Mouse (Mus musculus) midbrain, embryonic 14.5 days (tissue): ENCODE measurements at regions not wholly inside any gene's neighbourhood (a gene's known extent, or its start where the extent isn't known, plus 50 kb on each side); places are given as distances from the start of the nearest gene placed in this dataset.
A peak's percentile ranks its signal among the peaks of the same experiment; 100 is the strongest.

ENCODE experiments used
- ATAC-seq: fragments of 200-750 bp; cut with Nextera tagmentation; 2 replicates; pipeline ENCODE4 v1.8.0; 2017; ENCODE audit warnings: moderate number of reproducible peaks, moderate library complexity; ENCODE audit not compliant: low FRiP score, low TSS enrichment
- DNase-seq: peaks from one replicate; pipeline ENCODE4 v3.0.0-alpha.2; 2015
- H3K27ac ChIP-seq: fragments of 300-500 bp; sonication (generic); replicated peaks from 2 replicates; pipeline ENCODE4 v1.5.1; 2014; ENCODE audit warnings: mild to moderate bottlenecking, low read depth, low read length, moderate library complexity
- H3K27me3 ChIP-seq: fragments of 300-500 bp; sonication (generic); 2 replicates; pipeline ENCODE4 v1.6.1; 2014; ENCODE audit warnings: low read length, control low read depth, mixed read lengths; ENCODE audit not compliant: control insufficient read depth, insufficient read depth
- H3K36me3 ChIP-seq: fragments of 300-500 bp; sonication (generic); 2 replicates; pipeline ENCODE4 v1.6.1; 2014; ENCODE audit warnings: low read length, control low read depth; ENCODE audit not compliant: control insufficient read depth, insufficient read depth
- H3K4me1 ChIP-seq: fragments of 300-500 bp; sonication (generic); 2 replicates; pipeline ENCODE4 v1.6.1; 2014; ENCODE audit warnings: mild to moderate bottlenecking, antibody characterized with exemption, low read length, control low read depth; ENCODE audit not compliant: control insufficient read depth, insufficient read depth
- H3K4me2 ChIP-seq: fragments of 300-500 bp; sonication (generic); 2 replicates; pipeline ENCODE4 v1.6.1; 2014; ENCODE audit warnings: mild to moderate bottlenecking, low read length, moderate library complexity
- H3K4me3 ChIP-seq: fragments of 300-500 bp; sonication (generic); replicated peaks from 2 replicates; pipeline ENCODE4 v1.5.1; 2014; ENCODE audit warnings: low read depth, low read length
- H3K9ac ChIP-seq: fragments of 300-500 bp; sonication (generic); replicated peaks from 2 replicates; pipeline ENCODE4 v1.6.1; 2014; ENCODE audit warnings: mild to moderate bottlenecking, low read length, moderate library complexity
- H3K9me3 ChIP-seq: fragments of 300-500 bp; sonication (generic); 2 replicates; pipeline ENCODE4 v1.6.1; 2016; ENCODE audit warnings: low read length, control low read depth, mixed read lengths; ENCODE audit not compliant: control insufficient read depth
- WGBS: fragments of 180-500 bp; shearing (Covaris S2); extraction: QIAGEN DNeasy Blood & Tissue Kit; methylation state at CpG from one replicate; pipeline ENCODE4 v1.1.7; 2014; 5-methylcytosine and 5-hydroxymethylcytosine counted together

DNA sequence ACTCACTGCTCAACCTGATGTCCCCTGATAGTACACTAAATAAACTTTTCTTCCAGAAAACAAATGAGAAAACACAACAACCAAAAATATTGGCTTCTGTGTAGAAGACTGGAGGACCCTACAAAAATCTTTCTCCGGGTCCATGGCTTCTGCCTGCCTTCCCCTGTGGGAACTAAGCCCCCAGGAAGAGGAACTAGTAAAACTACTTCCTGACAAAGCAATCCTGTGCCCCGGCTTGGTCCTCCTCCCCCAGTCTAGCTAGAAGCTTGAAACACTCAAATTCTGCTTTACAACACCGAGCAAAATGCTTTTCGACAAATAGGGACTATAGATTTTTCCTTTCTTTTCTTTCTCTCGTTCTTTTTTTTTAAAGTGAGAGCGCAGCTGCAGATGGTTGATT is 51.3 kb upstream of the Mki67 start:
- ATAC-seq (no peak), DNase-seq (no peak)
- Histone ChIP-seq H3K9me3 (no peaks in the 10 kb centered on the region), H3K9ac (no peak overlapping the region), H3K27ac (no peak overlapping the region), H3K4me1 (no peaks in the 10 kb centered on the region), H3K4me2 (no peak overlapping the region), H3K27me3 (no peaks in the 10 kb centered on the region), H3K4me3 (no peak overlapping the region), H3K36me3 (no peaks in the 10 kb centered on the region)
- WGBS: 82% methylated on average over 6 of the region's 6 CpGs

- Histone ChIP-seq H3K9me3 (no peaks in the 10 kb centered on the region), H3K4me1 (no peaks in the 10 kb centered on the region), H3K27me3 (no peaks in the 10 kb centered on the region), H3K4me3 (no peak overlapping the region), H3K9ac (no peak overlapping the region), H3K27ac (peak overlapping the region; percentile 14; the same call in 1 of the 2 replicates), H3K4me2 (no peak overlapping the region), H3K36me3 (no peaks in the 10 kb centered on the region)
- WGBS: 63% methylated on average over 11 of the region's 11 CpGs
- ATAC-seq: no peak
- DNase-seq: peak; percentile 23
Measured at GRCm38 (mm10) chr7:135768064-135768463, 51.9 kb upstream of the Mki67 start.

GRCm38 (mm10) chr7:135768592-135768991 is 52.4 kb upstream of the Mki67 start:
- no peak for ATAC-seq
- WGBS: 15% methylated on average over 3 of the region's 3 CpGs
- DNase-seq: peak; percentile 90

DNA sequence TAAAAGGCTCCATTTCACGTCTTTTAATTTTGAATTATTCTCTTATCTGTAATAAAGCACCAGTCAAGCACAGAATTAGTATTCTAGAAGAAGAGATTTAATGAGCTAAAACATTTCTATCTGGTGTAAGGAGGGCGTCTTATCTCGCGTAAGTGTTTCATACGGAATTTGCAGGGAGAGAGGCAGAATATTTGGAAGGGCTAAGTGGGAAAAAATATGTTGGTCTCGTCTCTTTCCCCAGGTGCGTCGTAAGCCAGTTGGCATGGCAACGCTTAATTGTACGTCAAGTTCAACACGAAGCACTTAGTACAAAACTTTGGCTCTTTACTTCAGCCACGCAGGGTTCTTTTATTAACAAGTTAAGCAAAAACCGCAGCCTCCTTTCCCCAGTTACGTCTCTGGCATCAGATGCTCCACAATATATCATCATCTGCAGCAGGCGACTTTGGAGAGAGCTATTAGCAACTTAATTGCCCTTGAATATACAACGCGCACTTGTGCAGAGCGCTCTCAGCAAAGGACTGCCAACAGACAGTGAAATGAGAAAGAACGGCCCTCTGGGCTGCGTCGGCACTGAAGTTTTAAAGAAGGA is 53.0 kb upstream of the Mki67 start:
- H3K27ac ChIP-seq: no peak overlapping the region
- WGBS: 70% methylated on average over 21 of the region's 21 CpGs
- H3K36me3 ChIP-seq: no peaks in the 10 kb centered on the region
- no peak overlapping the region for H3K4me2 ChIP-seq
- no peak for ATAC-seq
- no peaks in the 10 kb centered on the region for H3K27me3 ChIP-seq
- H3K9ac ChIP-seq: no peak overlapping the region
- DNase-seq: peak; percentile 29
- no peaks in the 10 kb centered on the region for H3K9me3 ChIP-seq
- no peaks in the 10 kb centered on the region for H3K4me1 ChIP-seq
- no peak overlapping the region for H3K4me3 ChIP-seq

More at GRCm38 (mm10) chr7:135768592-135768991, 52.4 kb upstream of the Mki67 start:
- no peak overlapping the region for H3K4me2 ChIP-seq
- no peaks in the 10 kb centered on the region for H3K36me3 ChIP-seq
- no peaks in the 10 kb centered on the region for H3K27me3 ChIP-seq
- peak overlapping the region; percentile 14; the same call in 1 of the 2 replicates for H3K27ac ChIP-seq
- H3K4me3 ChIP-seq: no peak overlapping the region
- H3K9me3 ChIP-seq: no peaks in the 10 kb centered on the region
- H3K4me1 ChIP-seq: no peaks in the 10 kb centered on the region
- no peak overlapping the region for H3K9ac ChIP-seq

DNA sequence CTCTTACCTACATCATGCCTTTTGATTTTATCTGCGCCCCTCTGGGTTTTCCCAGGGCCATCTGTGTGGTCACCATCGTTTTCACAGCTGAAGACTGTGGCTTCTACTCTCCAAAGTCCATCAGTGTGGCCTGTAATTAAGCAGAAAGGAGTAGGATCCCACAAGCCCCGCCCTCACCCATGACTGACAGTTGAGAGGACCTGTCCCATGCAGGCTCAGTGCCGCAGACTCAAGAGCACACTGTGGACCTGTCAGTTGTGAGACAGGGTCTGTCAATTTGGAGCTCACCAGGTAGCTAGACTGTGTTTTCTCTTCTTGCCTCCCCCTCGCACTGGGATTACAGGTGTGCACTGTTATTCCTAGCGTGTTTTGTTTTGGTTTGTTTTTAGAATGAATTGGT is 53.9 kb upstream of the Mki67 start:
- no peak overlapping the region for H3K27ac ChIP-seq
- no peak overlapping the region for H3K4me3 ChIP-seq
- DNase-seq: no peak
- WGBS: 70% methylated on average over 6 of the region's 6 CpGs
- H3K36me3 ChIP-seq: no peaks in the 10 kb centered on the region
- no peak overlapping the region for H3K4me2 ChIP-seq
- no peak overlapping the region for H3K9ac ChIP-seq
- no peaks in the 10 kb centered on the region for H3K4me1 ChIP-seq
- no peaks in the 10 kb centered on the region for H3K9me3 ChIP-seq
- ATAC-seq: no peak
- no peaks in the 10 kb centered on the region for H3K27me3 ChIP-seq

GRCm38 (mm10) chr7:135775832-135776433 is 59.8 kb upstream of the Mki67 start:
- WGBS: 88% methylated on average over 7 of the region's 7 CpGs
- Histone ChIP-seq H3K4me2 (no peak overlapping the region), H3K36me3 (no peaks in the 10 kb centered on the region), H3K4me1 (no peaks in the 10 kb centered on the region), H3K9ac (no peak overlapping the region), H3K9me3 (no peaks in the 10 kb centered on the region), H3K27ac (no peak overlapping the region), H3K4me3 (no peak overlapping the region), H3K27me3 (no peaks in the 10 kb centered on the region)
- DNase-seq (no peak), ATAC-seq (no peak)

GRCm38 (mm10) chr7:135790167-135790566 is 74.0 kb upstream of the Mki67 start:
- H3K4me2 ChIP-seq: no peak overlapping the region
- H3K4me3 ChIP-seq: no peak overlapping the region
- peaks cover 9% of the 10 kb centered on the region for H3K4me1 ChIP-seq
- DNase-seq (no peak), ATAC-seq (no peak)
- H3K36me3 ChIP-seq: no peaks in the 10 kb centered on the region
- no peaks in the 10 kb centered on the region for H3K9me3 ChIP-seq
- WGBS: 79% methylated on average over 1 of the region's 1 CpGs
- H3K9ac ChIP-seq: no peak overlapping the region
- H3K27me3 ChIP-seq: no peaks in the 10 kb centered on the region
- no peak overlapping the region for H3K27ac ChIP-seq

GRCm38 (mm10) chr7:135790978-135791377 is 74.8 kb upstream of the Mki67 start:
- no peak overlapping the region for H3K9ac ChIP-seq
- H3K27me3 ChIP-seq: no peaks in the 10 kb centered on the region
- no peak overlapping the region for H3K4me2 ChIP-seq
- no peak overlapping the region for H3K27ac ChIP-seq
- peak; percentile 87 for DNase-seq
- no peaks in the 10 kb centered on the region for H3K9me3 ChIP-seq
- peaks cover 14% of the 10 kb centered on the region for H3K4me1 ChIP-seq
- no peak for ATAC-seq
- H3K36me3 ChIP-seq: no peaks in the 10 kb centered on the region
- H3K4me3 ChIP-seq: no peak overlapping the region
- under 1% methylated on average over 3 of the region's 3 CpGs for WGBS

- Histone ChIP-seq H3K27ac (no peak overlapping the region), H3K36me3 (no peaks in the 10 kb centered on the region), H3K4me2 (no peak overlapping the region), H3K9me3 (no peaks in the 10 kb centered on the region), H3K4me1 (peaks cover 14% of the 10 kb centered on the region), H3K27me3 (no peaks in the 10 kb centered on the region), H3K9ac (no peak overlapping the region), H3K4me3 (no peak overlapping the region)
- ATAC-seq (no peak), DNase-seq (no peak)
- WGBS: 80% methylated on average over 6 of the region's 6 CpGs
Measured at GRCm38 (mm10) chr7:135791953-135792690, 76.0 kb upstream of the Mki67 start.
